ENCODE assay signal across 7 mouse cellular contexts in the genomic region with DNA sequence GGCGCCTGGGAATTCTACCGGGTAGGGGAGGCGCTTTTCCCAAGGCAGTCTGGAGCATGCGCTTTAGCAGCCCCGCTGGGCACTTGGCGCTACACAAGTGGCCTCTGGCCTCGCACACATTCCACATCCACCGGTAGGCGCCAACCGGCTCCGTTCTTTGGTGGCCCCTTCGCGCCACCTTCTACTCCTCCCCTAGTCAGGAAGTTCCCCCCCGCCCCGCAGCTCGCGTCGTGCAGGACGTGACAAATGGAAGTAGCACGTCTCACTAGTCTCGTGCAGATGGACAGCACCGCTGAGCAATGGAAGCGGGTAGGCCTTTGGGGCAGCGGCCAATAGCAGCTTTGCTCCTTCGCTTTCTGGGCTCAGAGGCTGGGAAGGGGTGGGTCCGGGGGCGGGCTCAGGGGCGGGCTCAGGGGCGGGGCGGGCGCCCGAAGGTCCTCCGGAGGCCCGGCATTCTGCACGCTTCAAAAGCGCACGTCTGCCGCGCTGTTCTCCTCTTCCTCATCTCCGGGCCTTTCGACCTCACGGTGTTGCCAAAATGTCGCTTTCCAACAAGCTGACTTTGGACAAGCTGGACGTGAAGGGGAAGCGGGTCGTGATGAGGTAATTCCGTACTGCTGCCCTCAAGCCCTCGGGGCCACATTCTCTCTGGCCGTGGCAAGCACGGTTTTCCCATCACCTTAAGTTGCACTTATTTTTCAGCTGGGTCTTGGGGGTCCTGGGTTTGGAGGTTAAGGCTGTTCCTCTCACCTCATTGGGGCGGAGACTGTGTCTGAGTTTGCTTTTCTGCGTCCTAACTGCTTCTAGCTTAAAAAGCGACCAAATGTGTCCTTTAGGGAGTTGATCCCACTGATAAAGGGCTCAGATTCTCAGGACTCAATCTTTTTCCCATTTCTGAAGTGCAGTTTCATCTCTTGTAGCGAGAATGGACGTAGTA. TPM values are rescaled to one million over a fixed set of nuclear protein-coding genes. Genes with fewer than 3 reads are reported as not detected.
A peak's percentile ranks its signal among the peaks of the same experiment; 100 is the strongest.
DNase-seq lines count a peak whose midpoint lies in the region; ATAC-seq lines count a peak whose summit lies in the region.

A gene (plus strand): TSS at position 388 of the 937 bp plus-strand sequence.

- peak within 1 kb of the TSS; percentile 53 for H3K9ac ChIP-seq in intestine, embryonic 15.5 days

- peak within 1 kb of the TSS; percentile 81 for H3K27ac ChIP-seq in intestine, embryonic 15.5 days
- peak within 1 kb of the TSS; percentile 89 for H3K27ac ChIP-seq in midbrain, embryonic 10.5 days (replicated peaks)

- H3K27me3 ChIP-seq in intestine, embryonic 15.5 days (replicated peaks) = no peaks in the 10 kb centered on the region
- peaks cover 40% of the 10 kb centered on the region for H3K27me3 ChIP-seq in midbrain, embryonic 10.5 days (ENCODE audit: low read depth, poor library complexity, severe bottlenecking)

- intact Hi-C loops in gastrocnemius, postnatal 36 days (cut with DNase I) = no loop called here
- intact Hi-C loops in left cerebral cortex, postnatal 25 days (cut with DNase I) = loop anchor here (5.0 to 10.0 kb wide), 3 partner anchors 160 to 262 kb away; a partner anchor contains a TSS

- peak within 1 kb of the TSS; percentile 58 for H3K4me2 ChIP-seq in intestine, embryonic 15.5 days (replicated peaks)

- no peaks in the 10 kb centered on the region for H3K36me3 ChIP-seq in intestine, embryonic 15.5 days
- H3K36me3 ChIP-seq in midbrain, embryonic 10.5 days = peaks cover 15% of the 10 kb centered on the region

- H3K4me3 ChIP-seq in intestine, embryonic 15.5 days (replicated peaks) = peak within 1 kb of the TSS; percentile 45
- H3K4me3 ChIP-seq in midbrain, embryonic 10.5 days = peak within 1 kb of the TSS; percentile 64

- peak; percentile 96 for ATAC-seq in intestine, embryonic 15.5 days

- H3K4me1 ChIP-seq in intestine, embryonic 15.5 days (replicated peaks) = no peaks in the 10 kb centered on the region
- peaks cover 47% of the 10 kb centered on the region for H3K4me1 ChIP-seq in midbrain, embryonic 10.5 days

- no peaks in the 10 kb centered on the region for H3K9me3 ChIP-seq in intestine, embryonic 15.5 days
- no peaks in the 10 kb centered on the region for H3K9me3 ChIP-seq in midbrain, embryonic 10.5 days (replicated peaks)

- WGBS in intestine, embryonic 15.5 days = 15% methylated on average over 55 of the region's 55 CpGs
- WGBS in midbrain, embryonic 10.5 days = 14% methylated on average over 50 of the region's 55 CpGs

- peak; percentile 91 for DNase-seq in adrenal gland, adult 2 months
- DNase-seq in embryo, embryonic 11.5 days (ENCODE audit: low read depth, low spot score) = peak; percentile 89
- DNase-seq in gastrocnemius, postnatal 36 days = peak; percentile 78 to 85
- DNase-seq in left cerebral cortex, postnatal 25 days (ENCODE audit: low spot score in 2 of 2) = peak; percentile 84 to 97
- DNase-seq in midbrain, embryonic 10.5 days (ENCODE audit: low spot score) = peak; percentile 93
- DNase-seq in right cerebral cortex, postnatal 4 days = peak; percentile 84

RNA-seq across cellular contexts. Expression of the gene that starts here (rescaled TPM):
- 100 to 1,000 TPM; 274 to 441 TPM for total RNA-seq in adrenal gland, adult 2 months (2021)
- 27.1 and 27.4 TPM in 2 replicates for polyA plus RNA-seq in adrenal gland, adult 2 months (2012; rRNA removed)
- 1,000 to 10,000 TPM; 1,149 to 1,583 TPM for total RNA-seq in gastrocnemius, postnatal 36 days (2021)
- polyA plus RNA-seq in intestine, embryonic 15.5 days (2015; fragmentation: Nextera tagmentation; extraction: Ambion mirVana) = 506 and 511 TPM in 2 replicates
- total RNA-seq in left cerebral cortex, postnatal 25 days (2021) = 100 to 1,000 TPM; 441 to 492 TPM
- 480 and 609 TPM in 2 replicates for polyA plus RNA-seq in midbrain, embryonic 10.5 days (2016; fragmentation: Nextera tagmentation; extraction: Ambion mirVana)

Comparison
In these comparisons a context has a peak if more than half of its experiments do, and no peak if none do; other contexts are left out.
1. Peak in every context shown above with its lines: DNase-seq, ATAC-seq, H3K4me3 ChIP-seq and H3K27ac ChIP-seq.
2. RNA of the gene that starts here (polyA plus RNA-seq): 480 to 609 TPM in midbrain, embryonic 10.5 days and 506 to 511 TPM in intestine, embryonic 15.5 days; 27.1 to 27.4 TPM in adrenal gland, adult 2 months; every median in the first group is over 10 times any median in the second.